Mouse (Mus musculus) MN1 (cell line): Measurements from ENCODE around the gene Wdr27.

Experiments used
- DNase-seq: peaks from one replicate; pipeline ENCODE4 v3.0.0-alpha.2; 2016; ENCODE audit warnings: low spot score

Gene Wdr27

GRCm38 (mm10) chr17:14817975-14818374 lies 125.0 kb downstream of the Wdr27 start:
- no peak for DNase-seq

DNA sequence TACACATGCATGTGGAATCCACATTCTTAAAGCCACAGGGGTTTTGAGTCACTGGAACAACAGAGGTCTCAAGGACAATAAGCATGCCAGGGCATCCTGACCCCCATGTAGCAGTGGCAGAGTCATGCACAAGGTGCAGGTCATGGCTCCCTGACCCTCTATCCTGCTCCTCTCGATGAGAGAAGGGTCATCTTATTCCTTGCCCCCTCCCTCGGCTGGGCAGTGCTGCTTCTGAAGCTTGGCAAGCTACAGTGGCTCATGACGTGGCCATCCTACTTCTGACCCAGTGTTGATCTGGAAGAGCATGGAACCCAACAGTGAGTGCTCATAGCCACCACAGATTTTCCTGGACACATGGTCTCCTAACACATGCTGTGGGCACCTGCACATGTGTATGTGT lies 126.9 kb downstream of the Wdr27 start:
- no peak for DNase-seq

- DNase-seq: no peak
Observed at GRCm38 (mm10) chr17:14815304-14815703, 127.7 kb downstream of the Wdr27 start.

GRCm38 (mm10) chr17:14812631-14813030 lies 130.3 kb downstream of the Wdr27 start:
- no peak for DNase-seq

DNA sequence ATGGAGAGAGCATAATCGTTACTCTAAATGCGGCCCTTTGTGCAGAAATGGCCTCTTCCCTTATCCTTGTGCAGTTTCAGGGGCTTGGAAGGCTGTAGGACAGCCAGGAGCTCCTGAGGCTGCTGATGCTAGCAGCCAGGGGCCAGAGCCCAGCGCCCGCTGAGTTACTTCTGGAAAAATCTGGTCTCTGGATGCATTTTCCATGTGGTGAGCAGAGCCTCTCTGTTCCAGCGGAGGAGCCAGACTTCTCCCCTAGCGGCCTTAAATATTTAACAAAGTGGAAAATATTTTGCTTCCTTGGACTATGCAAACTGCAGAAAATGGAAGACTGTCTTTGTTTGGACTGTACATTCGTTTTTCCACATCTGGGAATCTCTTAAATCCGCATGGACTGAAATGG lies 130.9 kb downstream of the Wdr27 start:
- DNase-seq: no peak

- no peak for DNase-seq
Observed at GRCm38 (mm10) chr17:14806808-14807207, 136.2 kb downstream of the Wdr27 start.

GRCm38 (mm10) chr17:14799243-14799642 lies 143.7 kb downstream of the Wdr27 start:
- no peak for DNase-seq

- DNase-seq: no peak
Observed at GRCm38 (mm10) chr17:14795074-14795473, 147.9 kb downstream of the Wdr27 start.

DNA sequence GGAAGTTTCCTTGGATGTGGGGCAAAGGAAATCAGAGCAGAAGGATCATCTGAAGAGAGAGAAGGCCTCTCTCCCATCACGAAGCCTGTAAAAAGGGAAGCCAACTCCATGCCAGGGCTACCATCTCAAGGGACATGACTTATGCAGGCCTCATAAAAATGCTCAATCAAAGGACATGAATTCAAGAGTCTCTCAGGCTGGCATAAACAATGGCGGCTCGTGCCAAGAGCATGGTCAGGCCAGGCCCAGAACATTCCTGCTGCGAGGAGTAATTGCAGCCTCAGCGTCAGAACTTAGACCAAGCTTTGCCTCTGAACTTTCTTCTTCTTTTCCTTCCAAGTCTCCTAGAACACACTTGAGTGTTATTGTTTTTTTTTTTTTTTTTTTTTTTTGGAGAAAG lies 163.6 kb downstream of the Wdr27 start:
- no peak for DNase-seq

DNA sequence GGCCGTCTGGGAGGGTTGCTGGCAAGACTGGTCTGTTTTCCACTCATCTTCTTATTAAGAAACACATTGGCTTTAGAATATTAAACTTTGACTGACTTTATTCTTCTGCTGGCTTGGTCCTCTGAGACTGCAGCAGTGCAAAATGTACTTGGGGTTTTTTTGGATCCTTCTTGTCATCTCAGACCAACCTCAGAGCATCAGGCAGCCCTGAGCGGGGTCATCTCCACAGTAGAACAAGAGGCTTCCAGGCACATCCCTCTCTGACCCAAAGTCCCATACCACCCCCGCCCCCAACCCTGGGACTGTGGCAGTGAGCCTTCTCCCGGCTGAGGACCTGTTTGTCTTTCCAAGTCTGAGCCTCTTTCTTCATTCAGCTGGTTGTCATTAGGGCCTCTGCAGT lies 171.6 kb downstream of the Wdr27 start:
- no peak for DNase-seq

- DNase-seq: no peak
Observed at GRCm38 (mm10) chr17:14770377-14770776, 172.6 kb downstream of the Wdr27 start.
